Mouse (Mus musculus): Measurements from ENCODE around the gene Lce1h.

Gene Lce1h

GRCm38 (mm10) chr3:92764965-92765364 lies at the start of gene Lce1h:
TSS of gene Lce1h (minus strand) at chr3:92765065.
- no peak for DNase-seq

GRCm38 (mm10) chr3:92807791-92808190 lies 42.9 kb upstream of the Lce1h start, which contains the start of gene Lce1k:
TSS of gene Lce1k (minus strand) at chr3:92807891.
- DNase-seq, result no peak

GRCm38 (mm10) chr3:92790414-92790813 lies 25.5 kb upstream of the Lce1h start, which contains the start of gene Lce1j:
TSS of gene Lce1j (minus strand) at chr3:92790514.
- DNase-seq, result no peak

GRCm38 (mm10) chr3:92778799-92779198 lies 13.9 kb upstream of the Lce1h start, which contains the start of gene Lce1i:
TSS of gene Lce1i (minus strand) at chr3:92778899.
- DNase-seq, result no peak

GRCm38 (mm10) chr3:92771573-92771972 lies 6.7 kb upstream of the Lce1h start:
- DNase-seq, result no peak

GRCm38 (mm10) chr3:92753197-92753596 lies 11.7 kb downstream of the Lce1h start:
- no peak for DNase-seq

GRCm38 (mm10) chr3:92752238-92752637 lies 12.6 kb downstream of the Lce1h start, which contains the start of gene Lce1g:
TSS of gene Lce1g (minus strand) at chr3:92752338.
- DNase-seq, result no peak

GRCm38 (mm10) chr3:92738996-92739395 lies 25.9 kb downstream of the Lce1h start, which contains the start of gene Gm38119:
TSS of gene Gm38119 (minus strand) at chr3:92739096.
- no peak for DNase-seq

GRCm38 (mm10) chr3:92722631-92723030 lies 42.2 kb downstream of the Lce1h start:
- no peak for DNase-seq

GRCm38 (mm10) chr3:92720250-92720649 lies 44.6 kb downstream of the Lce1h start, which contains the start of gene Lce1f:
TSS of gene Lce1f (minus strand) at chr3:92720350.
- no peak for DNase-seq

GRCm38 (mm10) chr3:92715122-92715521 lies 49.7 kb downstream of the Lce1h start:
- no peak for DNase-seq
